Mouse (Mus musculus): ENCODE data around the gene Ncf4. TPM values are rescaled to one million over a fixed set of nuclear protein-coding genes. Genes with fewer than 3 reads are reported as not detected.
A peak's percentile ranks its signal among the peaks of the same experiment; 100 is the strongest.

Gene Ncf4
- 4.7 and 6.2 TPM in 2 replicates for polyA plus RNA-seq (2015; fragmentation: Nextera tagmentation; extraction: Ambion mirVana)

GRCm38 (mm10) chr15:78244695-78245492 is at the start of gene Ncf4:
TSS of gene Ncf4 (plus strand) at chr15:78244801.
- H3K27ac ChIP-seq (replicated peaks): no peak within 1 kb of the TSS
- H3K27me3 ChIP-seq: no peaks in the 10 kb centered on the region
- no peak within 1 kb of the TSS for H3K4me3 ChIP-seq (replicated peaks)
- no peak within 1 kb of the TSS for H3K4me2 ChIP-seq (replicated peaks)
- no peak within 1 kb of the TSS for H3K9ac ChIP-seq
- no peaks in the 10 kb centered on the region for H3K4me1 ChIP-seq
- ATAC-seq (ENCODE audit: insufficient number of reproducible peaks, low FRiP score, low TSS enrichment, low read depth): no peak
- H3K9me3 ChIP-seq (replicated peaks): no peaks in the 10 kb centered on the region
- no peaks in the 10 kb centered on the region for H3K36me3 ChIP-seq
- 66% methylated on average over 7 of the region's 7 CpGs for WGBS

- Histone ChIP-seq H3K9me3 (replicated peaks) (no peaks in the 10 kb centered on the region), H3K4me3 (replicated peaks) (no peak overlapping the region), H3K27ac (replicated peaks) (no peak overlapping the region), H3K36me3 (no peaks in the 10 kb centered on the region), H3K9ac (no peak overlapping the region), H3K4me2 (replicated peaks) (no peak overlapping the region), H3K4me1 (no peaks in the 10 kb centered on the region), H3K27me3 (no peaks in the 10 kb centered on the region)
- 64% methylated on average over 28 of the region's 28 CpGs for WGBS
- no peak for ATAC-seq (ENCODE audit: insufficient number of reproducible peaks, low FRiP score, low TSS enrichment, low read depth)
Observed at GRCm38 (mm10) chr15:78195096-78195880, 49.3 kb upstream of the Ncf4 start.

DNA sequence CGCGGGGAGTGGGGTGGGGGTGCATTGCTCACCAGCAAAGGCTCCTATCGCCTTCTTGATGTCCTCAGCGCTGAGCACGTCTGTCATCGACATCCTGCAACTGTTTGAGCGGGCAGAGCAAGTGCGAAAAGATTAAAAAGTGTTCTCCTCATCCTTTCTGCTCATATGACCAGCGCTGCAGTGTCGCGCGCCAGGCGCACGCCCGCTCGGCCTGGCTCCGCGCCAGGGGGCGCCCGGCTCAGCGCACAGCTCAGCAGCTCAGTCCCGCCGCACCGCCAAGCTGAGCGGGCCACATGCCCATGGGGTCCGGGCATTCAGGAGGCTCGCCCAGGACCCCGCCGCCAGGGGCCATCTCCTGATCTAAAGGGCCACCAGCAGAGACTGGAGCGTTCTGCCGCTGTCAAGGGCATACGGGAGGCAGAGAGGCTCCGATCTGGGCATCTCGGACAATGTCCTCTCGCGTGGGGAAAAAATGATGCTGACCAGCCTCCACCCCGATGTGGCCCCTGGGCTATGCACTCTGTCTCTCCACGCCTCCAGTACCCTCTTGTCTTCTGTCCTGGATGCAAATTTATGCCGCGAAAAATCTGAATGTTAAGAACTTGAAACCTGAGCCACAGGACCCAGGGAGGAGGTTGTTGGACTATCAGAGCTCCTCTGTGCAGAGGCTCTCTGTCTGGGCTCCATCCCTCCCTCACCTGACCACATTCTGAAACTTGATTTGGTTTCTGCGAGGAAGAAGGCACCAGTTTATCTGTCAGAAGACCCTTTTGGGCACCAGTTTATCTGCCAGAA is 40.4 kb upstream of the Ncf4 start:
- Histone ChIP-seq H3K9me3 (replicated peaks) (no peaks in the 10 kb centered on the region), H3K36me3 (no peaks in the 10 kb centered on the region), H3K27ac (replicated peaks) (no peak overlapping the region), H3K9ac (no peak overlapping the region), H3K4me1 (peaks cover 9% of the 10 kb centered on the region), H3K27me3 (peaks cover 58% of the 10 kb centered on the region), H3K4me3 (replicated peaks) (peak overlapping the region; percentile 34), H3K4me2 (replicated peaks) (peak overlapping the region; percentile 60)
- WGBS: 2% methylated on average over 41 of the region's 41 CpGs
- ATAC-seq (ENCODE audit: insufficient number of reproducible peaks, low FRiP score, low TSS enrichment, low read depth): no peak

DNA sequence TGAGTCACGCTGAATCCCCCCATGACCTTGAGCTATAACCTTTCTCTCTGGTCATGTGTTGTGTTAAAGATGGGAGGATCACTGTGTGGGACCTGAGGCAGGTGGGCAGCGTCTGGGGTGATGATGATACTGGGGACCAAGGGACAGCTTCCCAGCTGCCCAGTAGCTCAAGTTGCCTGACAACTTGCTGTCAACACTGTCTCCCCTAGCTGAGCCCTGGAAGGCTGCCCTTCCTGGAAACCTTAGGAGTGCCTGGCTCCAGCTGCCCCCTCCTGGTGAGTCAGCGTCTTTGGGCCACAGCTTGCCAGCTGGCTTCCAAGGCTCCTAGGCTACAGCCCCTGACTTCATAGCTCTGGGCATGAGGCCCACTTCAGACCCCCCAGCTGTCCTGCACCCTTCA is 39.4 kb upstream of the Ncf4 start:
- Histone ChIP-seq H3K9ac (no peak overlapping the region), H3K4me2 (replicated peaks) (no peak overlapping the region), H3K9me3 (replicated peaks) (no peaks in the 10 kb centered on the region), H3K27ac (replicated peaks) (no peak overlapping the region), H3K27me3 (peaks cover 58% of the 10 kb centered on the region), H3K4me1 (peaks cover 9% of the 10 kb centered on the region), H3K36me3 (no peaks in the 10 kb centered on the region), H3K4me3 (replicated peaks) (no peak overlapping the region)
- ATAC-seq (ENCODE audit: insufficient number of reproducible peaks, low FRiP score, low TSS enrichment, low read depth): peak; percentile 11; the same call in 1 of the 2 replicates
- 38% methylated on average over 3 of the region's 3 CpGs for WGBS

GRCm38 (mm10) chr15:78206312-78206711 is 38.3 kb upstream of the Ncf4 start, which contains the start of gene Pvalb:
TSS of gene Pvalb (minus strand) at chr15:78206400.
- H3K4me1 ChIP-seq: peaks cover 9% of the 10 kb centered on the region
- WGBS: 84% methylated on average over 7 of the region's 7 CpGs
- H3K4me3 ChIP-seq (replicated peaks): no peak within 1 kb of the TSS
- peaks cover 54% of the 10 kb centered on the region for H3K27me3 ChIP-seq
- no peaks in the 10 kb centered on the region for H3K9me3 ChIP-seq (replicated peaks)
- no peak within 1 kb of the TSS for H3K27ac ChIP-seq (replicated peaks)
- ATAC-seq (ENCODE audit: insufficient number of reproducible peaks, low FRiP score, low TSS enrichment, low read depth): no peak
- no peak within 1 kb of the TSS for H3K9ac ChIP-seq
- H3K36me3 ChIP-seq: no peaks in the 10 kb centered on the region
- no peak within 1 kb of the TSS for H3K4me2 ChIP-seq (replicated peaks)

DNA sequence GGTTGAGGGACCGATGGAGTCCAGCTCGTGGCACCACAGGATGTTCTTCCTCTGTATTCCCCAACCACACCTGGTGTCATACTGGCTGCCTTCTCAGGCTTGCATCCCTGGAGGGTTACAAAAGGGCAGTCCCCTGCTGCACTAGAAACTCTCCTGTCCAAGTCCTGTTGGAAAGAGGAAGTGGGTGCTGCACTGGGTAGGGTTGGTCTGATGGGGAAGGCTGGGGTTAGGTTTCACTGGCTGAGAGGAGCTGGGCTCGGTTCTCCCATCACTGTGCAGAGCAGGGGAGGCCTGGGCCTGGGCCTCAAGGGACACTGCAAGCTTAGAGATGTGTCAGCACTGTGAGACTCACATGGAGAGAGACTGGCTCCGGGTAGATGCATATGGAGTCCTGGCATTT is 34.4 kb upstream of the Ncf4 start:
- ATAC-seq (ENCODE audit: insufficient number of reproducible peaks, low FRiP score, low TSS enrichment, low read depth): no peak
- Histone ChIP-seq H3K4me3 (replicated peaks) (no peak overlapping the region), H3K4me2 (replicated peaks) (no peak overlapping the region), H3K27me3 (peaks cover 15% of the 10 kb centered on the region), H3K36me3 (no peaks in the 10 kb centered on the region), H3K4me1 (no peaks in the 10 kb centered on the region), H3K9me3 (replicated peaks) (no peaks in the 10 kb centered on the region), H3K9ac (no peak overlapping the region), H3K27ac (replicated peaks) (no peak overlapping the region)
- WGBS: 83% methylated on average over 4 of the region's 4 CpGs

DNA sequence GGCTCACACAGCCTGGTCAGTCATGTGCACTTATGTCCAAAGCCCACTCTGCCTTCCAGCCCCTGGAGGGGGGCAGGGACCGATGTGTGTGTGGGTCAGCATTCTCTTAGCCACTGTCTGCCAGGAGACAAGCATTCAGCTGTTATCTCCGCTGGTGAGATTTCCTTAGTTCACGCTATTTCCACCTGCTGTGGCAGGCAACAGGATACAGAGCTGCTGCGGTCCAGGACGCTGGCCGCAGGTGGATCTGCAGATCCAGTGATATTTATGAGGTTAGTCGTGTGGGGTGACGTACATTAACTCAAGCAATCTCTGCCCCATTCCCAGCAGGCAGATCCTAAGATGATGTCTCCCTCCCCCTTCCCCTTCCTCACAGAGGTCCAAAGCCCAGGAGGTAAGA is 33.2 kb upstream of the Ncf4 start:
- no peak for ATAC-seq (ENCODE audit: insufficient number of reproducible peaks, low FRiP score, low TSS enrichment, low read depth)
- WGBS: 79% methylated on average over 8 of the region's 8 CpGs
- H3K4me3 ChIP-seq (replicated peaks): no peak overlapping the region
- no peaks in the 10 kb centered on the region for H3K4me1 ChIP-seq
- peaks cover 3% of the 10 kb centered on the region for H3K27me3 ChIP-seq
- H3K9me3 ChIP-seq (replicated peaks): no peaks in the 10 kb centered on the region
- no peak overlapping the region for H3K4me2 ChIP-seq (replicated peaks)
- no peaks in the 10 kb centered on the region for H3K36me3 ChIP-seq
- H3K27ac ChIP-seq (replicated peaks): no peak overlapping the region
- no peak overlapping the region for H3K9ac ChIP-seq

DNA sequence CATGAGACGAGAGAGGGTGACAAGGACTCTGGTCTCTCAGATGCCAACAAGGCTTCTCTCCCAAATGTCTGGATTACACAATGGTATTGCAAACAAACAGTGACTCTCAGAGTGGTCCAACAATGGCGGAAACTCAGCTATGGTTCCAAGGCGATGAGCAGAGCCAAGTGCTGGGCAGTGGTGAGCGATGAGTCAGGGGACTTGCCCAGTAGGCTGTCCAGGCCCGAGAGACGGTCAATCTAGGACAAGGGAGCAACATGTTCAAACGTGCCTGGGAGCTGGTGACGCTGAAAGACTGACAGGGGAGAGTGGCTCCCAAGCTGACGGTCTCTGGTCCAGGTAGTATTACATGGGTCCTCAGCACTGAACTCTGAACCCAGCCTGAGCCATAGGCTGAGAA is 29.3 kb upstream of the Ncf4 start:
- Histone ChIP-seq H3K4me2 (replicated peaks) (no peak overlapping the region), H3K9me3 (replicated peaks) (no peaks in the 10 kb centered on the region), H3K9ac (no peak overlapping the region), H3K4me3 (replicated peaks) (no peak overlapping the region), H3K27me3 (no peaks in the 10 kb centered on the region), H3K27ac (replicated peaks) (no peak overlapping the region), H3K4me1 (no peaks in the 10 kb centered on the region), H3K36me3 (no peaks in the 10 kb centered on the region)
- ATAC-seq (ENCODE audit: insufficient number of reproducible peaks, low FRiP score, low TSS enrichment, low read depth): no peak
- 75% methylated on average over 9 of the region's 9 CpGs for WGBS

DNA sequence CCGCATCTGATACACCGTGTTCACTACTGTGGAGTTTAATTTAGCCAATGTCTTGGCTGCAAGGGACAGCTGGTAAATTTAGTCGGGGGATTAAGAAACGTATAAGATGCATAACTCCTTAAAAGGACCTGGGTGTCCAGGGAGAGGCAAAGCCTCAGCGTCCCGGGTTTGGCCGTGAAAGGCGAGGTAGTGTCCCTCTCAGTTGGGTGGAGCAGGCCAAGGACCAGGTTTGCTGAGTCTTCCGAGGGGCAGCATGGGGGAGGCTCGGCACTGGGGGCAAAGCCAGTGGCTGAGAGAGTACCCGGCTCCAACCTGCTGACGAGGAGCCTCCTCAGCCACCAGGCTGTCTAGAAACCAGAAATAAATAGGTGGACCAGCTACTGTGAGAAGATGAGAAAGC is 16.8 kb upstream of the Ncf4 start:
- WGBS: 79% methylated on average over 12 of the region's 12 CpGs
- Histone ChIP-seq H3K9ac (no peak overlapping the region), H3K36me3 (no peaks in the 10 kb centered on the region), H3K4me3 (replicated peaks) (no peak overlapping the region), H3K9me3 (replicated peaks) (no peaks in the 10 kb centered on the region), H3K27ac (replicated peaks) (no peak overlapping the region), H3K4me2 (replicated peaks) (no peak overlapping the region), H3K4me1 (0 out of 2 replicates have a peak, but pooled peaks cover 3% of the 10 kb centered on the region), H3K27me3 (no peaks in the 10 kb centered on the region)
- ATAC-seq (ENCODE audit: insufficient number of reproducible peaks, low FRiP score, low TSS enrichment, low read depth): no peak

DNA sequence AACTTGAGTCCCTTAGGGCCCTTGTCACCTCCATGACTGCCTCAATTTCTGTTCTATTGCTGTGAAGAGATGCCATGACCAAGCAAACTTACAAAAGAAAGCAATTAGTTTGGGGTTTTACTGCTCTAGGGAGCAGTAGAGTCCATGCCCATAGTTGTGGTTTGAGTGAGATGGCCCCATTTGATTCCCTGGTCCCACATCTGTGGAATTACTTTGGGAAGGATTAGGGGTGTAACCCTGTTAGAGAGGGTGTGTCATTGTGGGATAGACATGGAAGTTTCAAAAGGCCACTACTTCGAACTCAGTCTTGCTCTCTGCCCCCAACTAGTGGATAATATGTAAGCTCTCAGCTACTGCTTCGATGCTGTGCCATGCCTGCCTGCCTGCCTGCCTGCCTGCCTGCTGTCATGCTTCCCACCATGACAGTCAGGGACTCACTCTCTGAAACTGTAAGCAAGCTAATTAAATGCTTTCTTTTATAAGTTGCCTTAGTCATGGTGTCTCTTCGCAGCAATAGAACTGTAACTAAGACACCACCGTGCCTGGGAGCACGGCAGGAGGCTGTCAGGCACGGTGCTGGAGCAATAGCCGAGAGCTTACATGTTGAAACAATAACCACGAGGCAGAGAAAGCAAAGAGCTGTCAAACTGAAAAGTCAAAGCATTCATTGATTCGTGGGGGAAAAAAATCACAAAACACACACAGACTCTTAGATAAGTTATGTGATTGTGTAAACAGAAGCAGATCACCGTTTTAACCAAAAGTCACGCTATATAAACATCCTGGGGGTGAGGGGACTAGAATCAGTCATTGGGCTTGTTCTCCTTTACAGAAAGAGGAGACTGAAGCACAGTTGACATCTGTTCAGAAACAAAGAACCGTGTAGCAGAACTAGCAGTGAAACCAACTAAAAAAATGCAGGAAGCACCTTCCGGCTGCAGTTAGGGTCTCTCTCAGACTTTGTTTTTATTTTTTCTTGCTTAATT is 13.0 kb upstream of the Ncf4 start:
- WGBS: 19% methylated on average over 13 of the region's 13 CpGs
- H3K27ac ChIP-seq (replicated peaks): no peak overlapping the region
- H3K27me3 ChIP-seq: 0 out of 2 replicates have a peak, but pooled peaks cover 5% of the 10 kb centered on the region
- H3K36me3 ChIP-seq: no peaks in the 10 kb centered on the region
- no peak overlapping the region for H3K4me3 ChIP-seq (replicated peaks)
- no peak; the same call in 1 of the 2 replicates for ATAC-seq (ENCODE audit: insufficient number of reproducible peaks, low FRiP score, low TSS enrichment, low read depth)
- H3K9me3 ChIP-seq (replicated peaks): no peaks in the 10 kb centered on the region
- H3K4me2 ChIP-seq (replicated peaks): peak overlapping the region; percentile 25; the same call in 1 of the 2 replicates
- H3K9ac ChIP-seq: no peak overlapping the region
- 0 out of 2 replicates have a peak, but pooled peaks cover 3% of the 10 kb centered on the region for H3K4me1 ChIP-seq

Data from embryonic facial prominence, embryonic 15.5 days (tissue).